Mouse (Mus musculus): Measurements from ENCODE around the gene Rab21.

Rab21 gene

GRCm38 (mm10) chr10:115290671-115291070, 24.7 kb downstream of the Rab21 start:
- in situ Hi-C loops (cut with MboI; ENCODE audit: low sequenced_read_pairs): no loop called here

DNA sequence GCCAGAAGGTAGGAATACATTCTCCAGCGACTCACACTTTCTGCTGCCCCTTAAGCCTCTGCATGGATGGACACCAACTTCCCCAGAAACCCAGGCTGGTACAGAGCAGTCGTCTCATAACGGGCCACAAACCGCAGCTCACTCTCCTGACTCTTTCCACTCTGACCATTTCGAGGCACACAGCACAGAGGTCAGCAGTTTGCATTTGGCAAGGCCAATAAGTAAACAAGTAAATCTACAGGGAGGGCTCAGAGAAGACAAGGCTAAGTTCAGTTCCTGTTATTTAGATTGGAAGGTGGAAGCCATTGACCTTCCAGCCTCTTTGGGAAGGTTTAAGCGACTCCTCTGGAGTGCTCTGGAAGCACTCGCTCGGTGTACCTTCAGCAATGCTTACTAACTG, 26.5 kb downstream of the Rab21 start:
- in situ Hi-C loops (cut with MboI; ENCODE audit: low sequenced_read_pairs): no loop called here

GRCm38 (mm10) chr10:115284170-115284569, 31.2 kb downstream of the Rab21 start:
- in situ Hi-C loops (cut with MboI; ENCODE audit: low sequenced_read_pairs): no loop called here

GRCm38 (mm10) chr10:115281381-115281780, 34.0 kb downstream of the Rab21 start:
- in situ Hi-C loops (cut with MboI; ENCODE audit: low sequenced_read_pairs): no loop called here

DNA sequence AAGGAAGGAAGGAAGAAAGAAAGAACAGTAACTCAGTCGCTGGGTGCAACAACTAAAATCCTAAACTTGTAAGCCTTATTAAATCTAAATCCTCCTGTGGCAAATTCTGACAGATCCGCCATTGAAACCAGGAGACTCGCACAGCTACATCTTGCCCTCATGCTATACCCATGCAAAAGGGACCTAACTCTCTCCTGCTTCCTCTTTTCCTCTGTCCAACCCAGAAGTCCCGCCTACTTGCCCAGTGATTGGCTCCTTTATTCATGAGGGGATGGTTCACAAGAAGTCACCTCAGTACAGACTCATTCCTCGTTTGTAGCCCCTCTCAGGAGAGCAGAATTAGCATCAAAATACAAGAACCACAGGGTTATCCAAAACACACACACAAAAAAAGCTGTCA, 43.7 kb downstream of the Rab21 start:
- in situ Hi-C loops (cut with MboI; ENCODE audit: low sequenced_read_pairs): no loop called here

DNA sequence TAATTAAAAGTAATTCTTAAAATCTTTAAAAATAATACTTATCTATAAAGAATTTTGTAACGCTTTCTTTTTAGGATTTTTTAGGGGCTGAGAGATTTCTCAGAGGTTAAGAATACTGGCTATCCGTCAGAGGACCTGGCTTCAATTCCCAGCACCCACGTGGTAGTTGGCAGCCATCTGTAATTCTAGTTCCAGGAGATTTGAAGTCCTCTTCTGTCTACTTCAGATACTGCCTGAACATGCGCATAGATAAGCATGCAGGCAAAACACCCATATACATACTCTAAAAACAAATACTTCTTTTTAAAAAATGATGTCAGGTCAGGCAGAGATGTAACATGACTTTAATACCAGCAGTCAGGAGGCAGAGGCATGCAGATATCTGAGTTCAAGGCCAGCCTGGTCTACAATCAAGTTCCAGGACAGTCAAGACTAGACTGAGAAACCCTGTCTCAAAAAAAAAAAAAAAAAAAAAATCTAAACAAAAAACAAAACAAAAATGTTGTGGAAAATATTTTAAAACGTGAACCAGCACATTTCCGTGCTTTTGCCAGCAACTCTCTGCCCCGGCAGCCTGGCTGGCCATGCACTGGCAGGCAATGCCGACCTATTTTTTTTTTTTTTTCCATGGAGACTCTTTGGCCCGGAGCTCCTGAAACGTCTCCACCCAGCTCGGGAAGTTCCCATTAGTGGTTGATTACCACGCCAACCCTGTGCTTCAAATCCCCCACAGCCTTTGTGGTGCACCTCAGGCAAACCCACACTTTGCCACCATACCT, 44.6 kb downstream of the Rab21 start:
- in situ Hi-C loops (cut with MboI; ENCODE audit: low sequenced_read_pairs): no loop called here

DNA sequence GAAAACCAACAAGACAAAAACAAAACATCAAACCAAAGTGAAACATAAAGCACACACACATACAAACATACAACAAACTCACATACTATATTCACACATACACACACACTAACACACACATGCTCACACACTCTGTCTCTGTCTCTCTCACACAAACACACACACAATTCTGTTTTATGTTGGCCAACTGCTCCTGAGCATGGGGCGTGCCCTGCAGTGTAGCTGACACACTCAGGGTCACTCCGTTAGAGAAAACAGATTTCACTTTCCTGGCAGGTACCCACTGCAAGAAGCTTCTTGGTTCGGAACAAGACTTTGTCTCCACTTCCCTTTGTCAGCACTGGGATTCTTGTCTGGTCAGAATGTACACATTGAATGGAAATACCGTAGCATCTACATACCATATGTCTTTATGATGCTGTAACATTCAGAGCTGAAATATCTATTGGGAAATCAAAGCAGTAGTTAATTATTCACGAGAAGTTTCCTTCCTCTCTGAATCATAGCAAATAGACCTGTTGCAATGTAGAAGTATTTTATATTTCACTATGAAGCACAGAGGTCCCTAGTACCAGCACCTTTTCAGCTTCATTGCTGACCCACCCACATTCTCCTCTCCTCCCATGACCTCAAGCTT, 52.4 kb downstream of the Rab21 start:
- in situ Hi-C loops (cut with MboI; ENCODE audit: low sequenced_read_pairs): no loop called here

- in situ Hi-C loops (cut with MboI; ENCODE audit: low sequenced_read_pairs): no loop called here
Observed at GRCm38 (mm10) chr10:115262261-115262660, 53.1 kb downstream of the Rab21 start.

DNA sequence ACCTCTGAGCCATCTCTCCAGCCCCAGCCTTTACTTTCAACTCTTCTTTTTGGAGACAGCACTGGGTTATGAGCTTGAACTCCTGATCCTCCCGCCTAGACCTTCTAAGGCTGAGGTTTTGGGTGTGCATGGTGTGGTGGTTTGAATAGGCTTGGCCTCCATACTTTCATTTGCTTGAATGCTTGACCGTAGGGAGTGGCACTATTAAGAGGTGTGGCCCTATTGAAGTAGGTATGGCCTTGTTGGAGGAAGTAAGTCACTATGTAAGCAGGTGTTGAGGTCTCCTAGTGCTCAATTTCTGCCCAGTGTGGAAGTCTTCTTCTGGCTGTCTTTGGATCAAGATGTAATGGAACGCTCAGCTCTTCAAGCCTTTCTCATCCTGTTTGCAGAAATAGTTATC, 54.0 kb downstream of the Rab21 start:
- in situ Hi-C loops (cut with MboI; ENCODE audit: low sequenced_read_pairs): no loop called here

DNA sequence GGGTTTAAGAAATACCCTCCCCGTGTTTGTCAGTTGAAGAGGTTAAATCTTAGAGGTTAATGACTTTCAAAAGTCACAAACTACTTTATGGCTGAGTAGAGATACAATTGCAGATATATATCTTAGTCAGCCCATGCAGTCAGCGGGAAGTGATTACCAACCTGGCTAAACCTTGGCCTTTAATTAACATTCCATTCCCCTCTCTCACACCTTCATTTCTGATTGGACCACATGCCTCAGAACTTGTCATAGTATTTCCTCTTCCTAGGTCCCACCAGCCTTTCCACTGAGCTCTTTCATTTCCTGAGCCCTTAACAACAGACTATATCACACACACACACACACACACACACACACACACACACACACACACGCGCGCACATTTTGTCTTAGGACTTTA, 59.2 kb downstream of the Rab21 start:
- in situ Hi-C loops (cut with MboI; ENCODE audit: low sequenced_read_pairs): no loop called here

DNA sequence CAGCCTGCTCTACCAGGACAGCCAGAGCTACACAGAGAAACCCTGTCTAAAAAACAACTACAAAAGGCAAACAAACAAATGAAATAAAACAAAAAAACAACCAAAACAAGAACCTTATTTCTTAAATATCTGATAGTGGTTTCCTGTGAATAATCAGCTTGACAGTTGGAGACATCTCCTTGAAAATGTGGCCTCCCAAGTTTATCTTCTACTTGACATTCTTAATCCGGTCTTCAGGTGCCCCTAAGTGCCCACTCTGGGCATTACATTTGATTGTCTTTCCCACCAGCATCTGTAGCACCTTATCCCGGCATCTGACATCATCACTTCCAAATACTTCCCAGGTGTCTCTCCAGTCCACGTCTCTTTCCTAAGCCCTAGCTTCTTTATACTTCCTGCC, 61.9 kb downstream of the Rab21 start:
- in situ Hi-C loops (cut with MboI; ENCODE audit: low sequenced_read_pairs): no loop called here

DNA sequence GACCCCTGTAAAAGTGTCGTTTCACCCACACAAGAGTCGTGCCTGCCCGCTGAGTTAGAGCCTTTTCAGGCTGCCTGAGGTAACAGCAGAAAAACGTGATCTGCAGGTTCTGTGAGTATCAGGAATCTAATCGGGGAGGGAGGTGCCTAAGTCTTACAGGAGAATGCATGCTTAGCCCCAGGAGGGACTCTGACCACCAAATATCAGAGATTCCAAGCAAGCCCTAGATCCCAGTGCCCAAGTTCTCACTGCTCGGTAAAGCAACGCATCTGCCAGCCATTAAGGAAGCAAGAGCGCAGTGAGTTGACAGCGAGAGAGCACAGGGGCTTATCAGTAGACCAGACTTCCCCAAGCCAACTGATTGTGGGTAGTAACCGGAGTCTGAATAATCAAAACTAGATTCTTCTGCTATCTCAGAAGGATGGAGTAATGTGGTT, 63.1 kb downstream of the Rab21 start:
- in situ Hi-C loops (cut with MboI; ENCODE audit: low sequenced_read_pairs): no loop called here

GRCm38 (mm10) chr10:115251088-115251934, 64.1 kb downstream of the Rab21 start, which contains the start of gene Tbc1d15:
TSS of gene Tbc1d15 (minus strand) at chr10:115251467.
- in situ Hi-C loops (cut with MboI; ENCODE audit: low sequenced_read_pairs): no loop called here

DNA sequence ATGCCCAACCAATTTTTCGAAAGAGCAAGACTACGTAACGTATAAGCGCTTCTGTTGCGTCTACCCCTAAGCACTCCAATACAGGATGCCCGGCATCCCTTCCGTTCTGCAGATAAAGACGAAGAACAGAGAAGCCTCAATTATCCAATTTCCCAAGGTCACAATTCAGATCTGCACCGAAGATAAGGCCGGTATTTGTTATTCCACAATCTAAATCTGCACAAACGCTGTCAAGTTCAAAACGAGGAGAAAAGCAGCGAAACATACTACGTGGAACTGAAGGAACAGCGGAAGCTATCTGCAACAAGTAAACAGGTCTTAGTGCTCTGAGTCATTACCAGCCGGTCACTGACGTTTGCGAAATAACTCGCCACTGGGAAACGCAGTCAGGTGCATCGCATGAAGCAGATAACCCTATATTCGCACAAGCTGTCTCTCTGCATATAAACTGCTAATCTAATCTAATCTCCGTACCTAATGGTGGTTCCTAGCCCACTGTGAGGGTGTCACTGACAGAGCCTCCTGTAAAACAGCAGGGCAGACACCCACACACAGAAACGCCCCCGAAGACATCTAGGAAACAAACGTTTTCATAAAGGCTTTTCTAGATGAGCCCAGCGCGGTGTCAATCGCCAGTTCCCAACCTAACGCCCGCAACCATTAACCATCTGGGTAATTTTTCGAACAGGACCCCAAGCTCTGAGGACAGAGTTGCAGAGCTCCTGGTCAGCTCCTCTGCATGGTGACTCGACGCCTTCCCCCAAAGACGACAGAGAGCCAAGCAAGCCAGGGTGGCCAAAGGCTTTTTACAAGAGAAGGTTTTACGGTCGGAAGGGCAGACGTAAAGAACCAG, 64.9 kb downstream of the Rab21 start:
- in situ Hi-C loops (cut with MboI; ENCODE audit: low sequenced_read_pairs): no loop called here

DNA sequence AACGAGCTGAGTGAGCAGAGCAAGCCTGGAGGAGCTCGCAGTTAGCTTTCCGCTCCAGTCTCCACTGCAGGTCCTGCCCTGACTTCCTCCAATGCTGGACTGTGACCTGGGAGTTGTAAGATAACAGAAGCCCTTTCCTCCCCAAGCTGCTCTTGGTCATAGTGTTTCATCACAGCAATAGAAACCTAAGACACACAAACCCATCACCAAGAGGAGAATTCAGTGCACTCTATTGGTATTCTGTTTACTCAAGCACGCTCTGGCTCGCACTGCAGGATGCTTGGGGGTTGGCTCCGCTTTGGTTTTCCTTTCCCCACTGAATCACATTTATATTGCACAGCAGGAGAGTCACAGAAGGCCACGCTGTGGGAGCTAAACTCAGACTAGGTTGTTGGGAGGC, 67.4 kb downstream of the Rab21 start:
- in situ Hi-C loops (cut with MboI; ENCODE audit: low sequenced_read_pairs): no loop called here

DNA sequence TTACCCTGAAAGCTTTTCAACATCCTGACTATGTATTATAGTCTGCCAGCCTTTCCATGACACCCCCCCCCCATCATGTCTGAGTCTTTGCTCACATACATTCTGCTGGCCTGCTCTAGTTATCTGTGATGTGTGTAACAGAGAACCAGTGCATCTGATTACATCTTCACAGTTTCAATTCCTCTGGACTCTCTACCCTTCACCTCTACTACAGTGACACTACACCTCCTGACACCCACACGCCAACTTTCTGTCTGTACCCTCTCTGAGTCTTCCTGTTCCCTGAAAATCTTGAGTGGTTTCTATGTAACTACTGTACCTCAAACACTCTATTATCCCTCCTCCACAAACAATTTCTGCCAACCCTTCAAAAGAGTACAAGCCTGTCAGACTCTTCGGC, 69.9 kb downstream of the Rab21 start:
- in situ Hi-C loops (cut with MboI; ENCODE audit: low sequenced_read_pairs): no loop called here

DNA sequence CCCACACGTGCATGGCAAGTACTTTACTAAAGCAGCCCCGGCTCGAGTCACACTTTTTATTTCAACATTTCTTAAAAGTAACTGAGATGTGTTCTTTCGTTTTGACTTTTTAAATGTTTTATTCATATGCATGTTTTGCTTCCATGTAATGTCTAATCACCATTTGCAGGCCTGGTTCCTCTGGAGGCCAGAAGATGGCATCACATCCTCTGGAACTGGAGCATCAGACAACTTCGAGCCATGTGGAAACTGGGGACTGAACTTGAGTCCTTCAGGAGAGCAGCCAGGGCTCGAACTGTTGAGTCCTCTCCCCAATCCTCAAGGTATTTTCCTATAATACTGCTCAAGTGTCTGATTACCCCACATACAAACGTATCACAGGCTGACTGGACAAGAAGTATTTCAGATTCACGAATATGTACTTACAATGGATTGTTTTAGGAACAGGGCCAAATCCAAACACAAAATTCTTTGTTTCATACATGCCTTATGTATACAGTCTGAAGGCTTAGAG, 74.3 kb downstream of the Rab21 start:
- in situ Hi-C loops (cut with MboI; ENCODE audit: low sequenced_read_pairs): no loop called here

- in situ Hi-C loops (cut with MboI; ENCODE audit: low sequenced_read_pairs): no loop called here
Observed at GRCm38 (mm10) chr10:115237931-115238330, 77.5 kb downstream of the Rab21 start.
